Mouse (Mus musculus) myocyte (in vitro differentiated cells): ENCODE measurements around the gene Pou2f2. TPM values are rescaled to one million over a fixed set of nuclear protein-coding genes. Genes with fewer than 3 reads are reported as not detected.

Experiments used
- H3K27me3 ChIP-seq: one replicate; pipeline ENCODE4 v1.6.1; 2011; ENCODE audit not compliant: control insufficient read depth, insufficient read depth, insufficient read length
- H3K36me3 ChIP-seq: one replicate; pipeline ENCODE4 v1.6.1; 2011; ENCODE audit not compliant: control insufficient read depth, insufficient read depth
- H3K4me2 ChIP-seq: one replicate; pipeline ENCODE4 v1.6.1; 2011; ENCODE audit warnings: low read depth, control low read depth
- H3K4me3 ChIP-seq: one replicate; pipeline ENCODE4 v1.5.1; 2011; ENCODE audit warnings: mild to moderate bottlenecking, control low read depth, moderate library complexity
- H3K79me2 ChIP-seq: one replicate; pipeline ENCODE4 v1.6.1; 2011; ENCODE audit not compliant: control insufficient read depth, insufficient read depth
- H3ac ChIP-seq: one replicate; pipeline ENCODE4 v1.6.1; 2011; ENCODE audit not compliant: control insufficient read depth, insufficient read length
- CEBPB ChIP-seq: IDR thresholded peaks from 2 replicates; pipeline ENCODE4 v1.6.1; 2011; ENCODE audit warnings: mild to moderate bottlenecking, moderate library complexity; ENCODE audit not compliant: poor library complexity, insufficient read depth, severe bottlenecking
- E2F4 ChIP-seq: IDR thresholded peaks from one replicate; pipeline ENCODE4 v1.6.1; 2011; ENCODE audit warnings: mild to moderate bottlenecking, control low read depth, moderate library complexity; ENCODE audit not compliant: insufficient read depth
- MAX ChIP-seq: IDR thresholded peaks from one replicate; pipeline ENCODE4 v1.6.1; 2011; ENCODE audit warnings: low read depth, mild to moderate bottlenecking, control low read depth
- MYOD1 ChIP-seq, 3 experiments: IDR thresholded peaks; one replicate each; pipeline ENCODE4 v1.6.1; 2011; ENCODE audit warnings: control low read depth in 2 of 3, low read depth in 2 of 3, mild to moderate bottlenecking in 2 of 3, moderate library complexity in 1 of 3; ENCODE audit not compliant: insufficient read length in 2 of 3, control insufficient read depth in 1 of 3
- MYOG ChIP-seq, 3 experiments: IDR thresholded peaks; one replicate each; pipeline ENCODE4 v1.6.1; 2011; ENCODE audit warnings: control low read depth in 2 of 3, low read depth in 2 of 3, mild to moderate bottlenecking in 2 of 3; ENCODE audit not compliant: insufficient read length in 2 of 3, control insufficient read depth in 1 of 3, insufficient read depth in 1 of 3
- POLR2A ChIP-seq: IDR thresholded peaks from one replicate; pipeline ENCODE4 v1.6.1; 2011; ENCODE audit warnings: low read depth, mild to moderate bottlenecking, control low read depth, moderate library complexity; ENCODE audit not compliant: insufficient read length
- POLR2AphosphoS2 ChIP-seq: IDR thresholded peaks from one replicate; pipeline ENCODE4 v1.6.1; 2011; ENCODE audit warnings: low read depth, control low read depth; ENCODE audit not compliant: insufficient read length
- REST ChIP-seq: IDR thresholded peaks from one replicate; pipeline ENCODE4 v1.6.1; 2011; ENCODE audit warnings: mild to moderate bottlenecking, control low read depth, moderate library complexity; ENCODE audit not compliant: insufficient read depth, insufficient read length
- SRF ChIP-seq: IDR thresholded peaks from one replicate; pipeline ENCODE4 v1.6.1; 2011; ENCODE audit warnings: low read depth; ENCODE audit not compliant: control insufficient read depth, insufficient read length
- TCF12 ChIP-seq: IDR thresholded peaks from one replicate; pipeline ENCODE4 v1.6.1; 2011; ENCODE audit warnings: mild to moderate bottlenecking, control low read depth; ENCODE audit not compliant: poor library complexity, insufficient read depth, severe bottlenecking
- TCF3 ChIP-seq: IDR thresholded peaks from one replicate; pipeline ENCODE4 v1.6.1; 2011; ENCODE audit warnings: low read depth, control low read depth; ENCODE audit not compliant: insufficient read length
- USF1 ChIP-seq: IDR thresholded peaks from one replicate; pipeline ENCODE4 v1.6.1; 2011; ENCODE audit warnings: low read depth, mild to moderate bottlenecking, control low read depth, moderate library complexity
- polyA plus RNA-seq: library from polyadenylated mRNA; unstranded; fragments of >200 nt; fragmentation: generic; extraction: Trizol; gene quantifications from one replicate; pipeline ENCODE4 v1.2.1, GENCODE M21; 2012; ENCODE audit warnings: missing spikeins

The Pou2f2 gene
- polyA plus RNA-seq, 1 experiment: 0.01 TPM

GRCm38 (mm10) chr7:25133092-25134049 is 46.2 kb downstream of the Pou2f2 start:
- no peak overlapping the region for H3K4me2 ChIP-seq
- H3K4me3 ChIP-seq: no peak overlapping the region
- TF ChIP-seq MYOD1 (IDR thresholded peaks at IDR 0.05; ENCODE audit: control insufficient read depth in 1 of 3, insufficient read length in 2 of 3, low read depth in 2 of 3) (peak in 1 of 3 experiments; percentile 3), REST (no peak)

GRCm38 (mm10) chr7:25132318-25132960 is 47.1 kb downstream of the Pou2f2 start:
- Histone ChIP-seq H3K4me2 (no peak overlapping the region), H3K4me3 (no peak overlapping the region), H3K27me3 (peaks cover 84% of the 10 kb centered on the region), H3ac (no peak overlapping the region), H3K79me2 (no peaks in the 10 kb centered on the region), H3K36me3 (no peaks in the 10 kb centered on the region)
- no peak for TF ChIP-seq MYOD1 (IDR thresholded peaks at IDR 0.05; ENCODE audit: control insufficient read depth in 1 of 3, insufficient read length in 2 of 3, low read depth in 2 of 3)
- no peak for TF ChIP-seq TCF3
- TF ChIP-seq E2F4: no peak
- TF ChIP-seq MAX: no peak

More at GRCm38 (mm10) chr7:25133092-25134049, 46.2 kb downstream of the Pou2f2 start:
- Histone ChIP-seq H3K79me2 (no peaks in the 10 kb centered on the region), H3K36me3 (no peaks in the 10 kb centered on the region), H3ac (no peak overlapping the region), H3K27me3 (peaks cover 78% of the 10 kb centered on the region)

- H3K36me3 ChIP-seq: no peaks in the 10 kb centered on the region
- no peak overlapping the region for H3K4me2 ChIP-seq
- no peak overlapping the region for H3ac ChIP-seq
- no peaks in the 10 kb centered on the region for H3K79me2 ChIP-seq
- TF ChIP-seq REST: no peak
- TF ChIP-seq TCF12: no peak
- TF ChIP-seq USF1: no peak
- no peak for TF ChIP-seq POLR2A
- TF ChIP-seq POLR2AphosphoS2: no peak
- no peak for TF ChIP-seq MAX
- TF ChIP-seq MYOG (IDR thresholded peaks at IDR 0.05; ENCODE audit: control insufficient read depth in 1 of 3, insufficient read depth in 1 of 3, insufficient read length in 2 of 3, low read depth in 2 of 3): no peak
- TF ChIP-seq MYOD1 (IDR thresholded peaks at IDR 0.05; ENCODE audit: control insufficient read depth in 1 of 3, insufficient read length in 2 of 3, low read depth in 2 of 3): no peak
- no peak overlapping the region for H3K4me3 ChIP-seq
- peaks cover 90% of the 10 kb centered on the region for H3K27me3 ChIP-seq
Measured at GRCm38 (mm10) chr7:25131247-25131646, 48.3 kb downstream of the Pou2f2 start.

- Histone ChIP-seq H3K4me2 (no peak overlapping the region), H3K79me2 (no peaks in the 10 kb centered on the region), H3K27me3 (peaks cover 91% of the 10 kb centered on the region), H3K36me3 (no peaks in the 10 kb centered on the region), H3ac (no peak overlapping the region), H3K4me3 (no peak overlapping the region)
- no peak for TF ChIP-seq TCF3
- TF ChIP-seq MAX: no peak
- no peak for TF ChIP-seq TCF12
- TF ChIP-seq MYOD1 (IDR thresholded peaks at IDR 0.05; ENCODE audit: control insufficient read depth in 1 of 3, insufficient read length in 2 of 3, low read depth in 2 of 3): no peak
- TF ChIP-seq POLR2A: no peak
- no peak for TF ChIP-seq USF1
- TF ChIP-seq POLR2AphosphoS2: no peak
- no peak for TF ChIP-seq MYOG (IDR thresholded peaks at IDR 0.05; ENCODE audit: control insufficient read depth in 1 of 3, insufficient read depth in 1 of 3, insufficient read length in 2 of 3, low read depth in 2 of 3)
- no peak for TF ChIP-seq REST
- TF ChIP-seq SRF: no peak
- no peak for TF ChIP-seq CEBPB
- TF ChIP-seq E2F4: no peak
Measured at GRCm38 (mm10) chr7:25130565-25130964, 49.0 kb downstream of the Pou2f2 start.

GRCm38 (mm10) chr7:25129390-25129979 is 50.0 kb downstream of the Pou2f2 start:
- H3K27me3 ChIP-seq: peaks cover 82% of the 10 kb centered on the region
- H3ac ChIP-seq: no peak overlapping the region
- TF ChIP-seq SRF (no peak), TCF3 (no peak), REST (no peak), POLR2A (no peak), USF1 (no peak), MYOD1 (IDR thresholded peaks at IDR 0.05; ENCODE audit: control insufficient read depth in 1 of 3, insufficient read length in 2 of 3, low read depth in 2 of 3) (no peak), TCF12 (no peak), MAX (no peak), MYOG (IDR thresholded peaks at IDR 0.05; ENCODE audit: control insufficient read depth in 1 of 3, insufficient read depth in 1 of 3, insufficient read length in 2 of 3, low read depth in 2 of 3) (no peak), POLR2AphosphoS2 (no peak), CEBPB (no peak), E2F4 (no peak)
- no peak overlapping the region for H3K4me3 ChIP-seq
- H3K4me2 ChIP-seq: no peak overlapping the region
- no peaks in the 10 kb centered on the region for H3K36me3 ChIP-seq
- H3K79me2 ChIP-seq: no peaks in the 10 kb centered on the region
